Mouse (Mus musculus): ENCODE data around the gene Sbds. TPM values are rescaled to one million over a fixed set of nuclear protein-coding genes. Genes with fewer than 3 reads are reported as not detected.

The Sbds gene
- polyA plus RNA-seq, 1 experiment from 2014 or later = 49.6 TPM

GRCm38 (mm10) chr5:130197981-130198380 is 57.3 kb downstream of the Sbds start:
- no peak overlapping the region for H3K4me2 ChIP-seq (ENCODE audit: low read length)
- whole genome bisulfite sequencing = 94% methylated on average over 7 of the region's 7 CpGs
- peaks cover 50% of the 10 kb centered on the region for H3K36me3 ChIP-seq (ENCODE audit: control insufficient read depth, insufficient read depth, low read length)

GRCm38 (mm10) chr5:130197454-130197853 is 57.9 kb downstream of the Sbds start:
- DNase-seq (ENCODE audit: low spot score) = no peak
- Histone ChIP-seq H3K4me3 (ENCODE audit: low read depth, low read length) (no peak overlapping the region), H3K4me2 (ENCODE audit: low read length) (no peak overlapping the region), H3K27ac (ENCODE audit: low read depth, low read length) (no peak overlapping the region), H3K9me3 (replicated peaks; ENCODE audit: control insufficient read depth, low read length) (no peaks in the 10 kb centered on the region), H3K4me1 (ENCODE audit: control insufficient read depth, insufficient read depth, low read length) (no peaks in the 10 kb centered on the region), H3K27me3 (replicated peaks; ENCODE audit: control insufficient read depth, insufficient read depth, low read length) (no peaks in the 10 kb centered on the region), H3K36me3 (ENCODE audit: control insufficient read depth, insufficient read depth, low read length) (peaks cover 56% of the 10 kb centered on the region), H3K9ac (ENCODE audit: low read length) (no peak overlapping the region)
- no peak for ATAC-seq
- 95% methylated on average over 3 of the region's 3 CpGs for WGBS

More at GRCm38 (mm10) chr5:130197981-130198380, 57.3 kb downstream of the Sbds start:
- Histone ChIP-seq H3K4me1 (ENCODE audit: control insufficient read depth, insufficient read depth, low read length) (no peaks in the 10 kb centered on the region), H3K9ac (ENCODE audit: low read length) (no peak overlapping the region), H3K27ac (ENCODE audit: low read depth, low read length) (no peak overlapping the region), H3K9me3 (replicated peaks; ENCODE audit: control insufficient read depth, low read length) (no peaks in the 10 kb centered on the region), H3K27me3 (replicated peaks; ENCODE audit: control insufficient read depth, insufficient read depth, low read length) (no peaks in the 10 kb centered on the region), H3K4me3 (ENCODE audit: low read depth, low read length) (no peak overlapping the region)
- DNase-seq (ENCODE audit: low spot score) (no peak), ATAC-seq (no peak)

- WGBS = 94% methylated on average over 1 of the region's 1 CpGs
- no peak overlapping the region for H3K27ac ChIP-seq (ENCODE audit: low read depth, low read length)
- peaks cover 63% of the 10 kb centered on the region for H3K36me3 ChIP-seq (ENCODE audit: control insufficient read depth, insufficient read depth, low read length)
- no peaks in the 10 kb centered on the region for H3K4me1 ChIP-seq (ENCODE audit: control insufficient read depth, insufficient read depth, low read length)
- DNase-seq (ENCODE audit: low spot score) (no peak), ATAC-seq (no peak)
- H3K27me3 ChIP-seq (replicated peaks; ENCODE audit: control insufficient read depth, insufficient read depth, low read length) = no peaks in the 10 kb centered on the region
- no peak overlapping the region for H3K4me3 ChIP-seq (ENCODE audit: low read depth, low read length)
- H3K9me3 ChIP-seq (replicated peaks; ENCODE audit: control insufficient read depth, low read length) = no peaks in the 10 kb centered on the region
- H3K4me2 ChIP-seq (ENCODE audit: low read length) = no peak overlapping the region
- H3K9ac ChIP-seq (ENCODE audit: low read length) = no peak overlapping the region
These were observed 59.0 kb downstream of the Sbds start for GRCm38 (mm10) chr5:130196307-130196706.

Other genes with a start within 250 kb of the Sbds start
- gene Asl, start 226.3 kb downstream of the Sbds start, polyA plus RNA-seq (2014; fragmentation: Nextera tagmentation; extraction: Ambion mirVana) = 36.9 and 38.2 TPM in 2 replicates
- 50.7 and 51.2 TPM in 2 replicates for gene Crcp, start 226.2 kb downstream of the Sbds start, polyA plus RNA-seq (2014; fragmentation: Nextera tagmentation; extraction: Ambion mirVana)
- gene Tpst1, start 182.2 kb downstream of the Sbds start, polyA plus RNA-seq (2014; fragmentation: Nextera tagmentation; extraction: Ambion mirVana) = 57.1 and 61.4 TPM in 2 replicates
- 10.9 and 12.4 TPM in 2 replicates for gene Kctd7, start 110.7 kb downstream of the Sbds start, polyA plus RNA-seq (2014; fragmentation: Nextera tagmentation; extraction: Ambion mirVana)
- gene Rabgef1, start 83.7 kb downstream of the Sbds start, polyA plus RNA-seq (2014; fragmentation: Nextera tagmentation; extraction: Ambion mirVana) = 30.0 and 38.7 TPM in 2 replicates
- 22.5 and 22.7 TPM in 2 replicates for gene Tmem248, start 38.4 kb downstream of the Sbds start, polyA plus RNA-seq (2014; fragmentation: Nextera tagmentation; extraction: Ambion mirVana)
- gene Tyw1, start 89 bp upstream of the Sbds start, polyA plus RNA-seq (2014; fragmentation: Nextera tagmentation; extraction: Ambion mirVana) = 25.2 and 29.4 TPM in 2 replicates
- gene Caln1, start 113.9 kb upstream of the Sbds start, polyA plus RNA-seq (2014; fragmentation: Nextera tagmentation; extraction: Ambion mirVana) = 2.5 and 6.5 TPM in 2 replicates
- not detected in 2 replicates for gene A330070K13Rik, start 129.1 kb upstream of the Sbds start, polyA plus RNA-seq (2014; fragmentation: Nextera tagmentation; extraction: Ambion mirVana)

All from forebrain, embryonic 14.5 days (tissue).